Mouse (Mus musculus) hindbrain, embryonic 16.5 days (tissue): ENCODE results near the gene Tgfbrap1. TPM values are rescaled to one million over a fixed set of nuclear protein-coding genes. Genes with fewer than 3 reads are reported as not detected.

Source experiments
- ATAC-seq: fragments of 200-750 bp; cut with Nextera tagmentation; 2 replicates; pipeline ENCODE4 v1.8.0; 2017; ENCODE audit warnings: moderate TSS enrichment, moderate library complexity
- H3K27ac ChIP-seq: fragments of 300-500 bp; sonication (generic); 2 replicates; pipeline ENCODE4 v1.5.1; 2014; ENCODE audit warnings: low read depth, mild to moderate bottlenecking, control low read depth, low read length, moderate library complexity
- H3K27me3 ChIP-seq: fragments of 300-500 bp; sonication (generic); replicated peaks from 2 replicates; pipeline ENCODE4 v1.6.1; 2014; ENCODE audit warnings: low read length; ENCODE audit not compliant: control insufficient read depth, insufficient read depth
- H3K36me3 ChIP-seq: fragments of 300-500 bp; sonication (generic); 2 replicates; pipeline ENCODE4 v1.6.1; 2014; ENCODE audit warnings: mild to moderate bottlenecking, low read length, moderate library complexity, mixed read lengths; ENCODE audit not compliant: control insufficient read depth, insufficient read depth
- H3K4me1 ChIP-seq: fragments of 300-500 bp; sonication (generic); 2 replicates; pipeline ENCODE4 v1.6.1; 2014; ENCODE audit warnings: low read depth, low read length; ENCODE audit not compliant: control insufficient read depth, insufficient read depth
- H3K4me2 ChIP-seq: fragments of 300-500 bp; sonication (generic); 2 replicates; pipeline ENCODE4 v1.6.1; 2014; ENCODE audit warnings: mild to moderate bottlenecking, low read length, control low read depth, moderate library complexity
- H3K4me3 ChIP-seq: fragments of 300-500 bp; sonication (generic); 2 replicates; pipeline ENCODE4 v1.5.1; 2014; ENCODE audit warnings: mild to moderate bottlenecking, low read length, control low read depth, moderate library complexity
- H3K9ac ChIP-seq: fragments of 300-500 bp; sonication (generic); 2 replicates; pipeline ENCODE4 v1.6.1; 2014; ENCODE audit warnings: low read depth, mild to moderate bottlenecking, control low read depth, low read length, moderate library complexity
- H3K9me3 ChIP-seq: fragments of 300-500 bp; sonication (generic); 2 replicates; pipeline ENCODE4 v1.6.1; 2014; ENCODE audit warnings: mild to moderate bottlenecking, low read length, moderate library complexity; ENCODE audit not compliant: control insufficient read depth
- WGBS: fragments of 180-500 bp; shearing (Covaris S2); extraction: QIAGEN DNeasy Blood & Tissue Kit; methylation state at CpG from one replicate; pipeline ENCODE4 v1.1.7; 2014; 5-methylcytosine and 5-hydroxymethylcytosine counted together
- polyA plus RNA-seq: library from polyadenylated mRNA; unstranded; fragments of >200 nt; fragmentation: Nextera tagmentation; extraction: Ambion mirVana; gene quantifications from 2 replicates; pipeline ENCODE4 v1.2.1, GENCODE M21; 2015

Tgfbrap1 gene
- 15.6 and 17.4 TPM in 2 replicates for polyA plus RNA-seq

- Histone ChIP-seq H3K4me3 (peak within 1 kb of the TSS; percentile 93), H3K9me3 (no peaks in the 10 kb centered on the region), H3K4me1 (peaks cover 13% of the 10 kb centered on the region), H3K36me3 (no peaks in the 10 kb centered on the region), H3K27me3 (no peaks in the 10 kb centered on the region), H3K27ac (peak within 1 kb of the TSS; percentile 100), H3K9ac (peak within 1 kb of the TSS; percentile 99), H3K4me2 (peak within 1 kb of the TSS; percentile 90)
- WGBS = 1% methylated on average over 50 of the region's 57 CpGs
- peak; percentile 98 for ATAC-seq
Measured at GRCm38 (mm10) chr1:43098031-43098984, at the start of gene Tgfbrap1, which contains the start of gene AI597479. Gene Tgfbrap1, minus strand, starts transcription at chr1:43098637. Gene AI597479, plus strand, starts transcription at chr1:43098710.

GRCm38 (mm10) chr1:43147474-43147873, 49.0 kb upstream of the Tgfbrap1 start:
- WGBS = 72% methylated on average over 2 of the region's 2 CpGs

GRCm38 (mm10) chr1:43145388-43145787, 47.0 kb upstream of the Tgfbrap1 start:
- 89% methylated on average over 6 of the region's 6 CpGs for WGBS
- no peaks in the 10 kb centered on the region for H3K36me3 ChIP-seq
- no peak overlapping the region for H3K4me2 ChIP-seq
- H3K9ac ChIP-seq = no peak overlapping the region
- H3K4me1 ChIP-seq = no peaks in the 10 kb centered on the region
- H3K27me3 ChIP-seq = no peaks in the 10 kb centered on the region
- H3K9me3 ChIP-seq = no peaks in the 10 kb centered on the region
- ATAC-seq = no peak
- no peak overlapping the region for H3K4me3 ChIP-seq
- H3K27ac ChIP-seq = no peak overlapping the region

More at GRCm38 (mm10) chr1:43147474-43147873, 49.0 kb upstream of the Tgfbrap1 start:
- no peaks in the 10 kb centered on the region for H3K36me3 ChIP-seq
- H3K9me3 ChIP-seq = no peaks in the 10 kb centered on the region
- no peak overlapping the region for H3K9ac ChIP-seq
- H3K27ac ChIP-seq = no peak overlapping the region
- no peaks in the 10 kb centered on the region for H3K27me3 ChIP-seq
- no peak overlapping the region for H3K4me3 ChIP-seq
- ATAC-seq = no peak
- no peak overlapping the region for H3K4me2 ChIP-seq
- no peaks in the 10 kb centered on the region for H3K4me1 ChIP-seq

- no peaks in the 10 kb centered on the region for H3K36me3 ChIP-seq
- H3K27me3 ChIP-seq = no peaks in the 10 kb centered on the region
- H3K4me2 ChIP-seq = no peak overlapping the region
- no peak overlapping the region for H3K9ac ChIP-seq
- no peaks in the 10 kb centered on the region for H3K9me3 ChIP-seq
- ATAC-seq = no peak
- no peak overlapping the region for H3K27ac ChIP-seq
- no peak overlapping the region for H3K4me3 ChIP-seq
- H3K4me1 ChIP-seq = no peaks in the 10 kb centered on the region
- 85% methylated on average over 8 of the region's 8 CpGs for WGBS
Measured at GRCm38 (mm10) chr1:43144338-43144906, 46.0 kb upstream of the Tgfbrap1 start.

GRCm38 (mm10) chr1:43143791-43144190, 45.4 kb upstream of the Tgfbrap1 start:
- Histone ChIP-seq H3K27ac (no peak overlapping the region), H3K4me1 (no peaks in the 10 kb centered on the region), H3K9me3 (no peaks in the 10 kb centered on the region), H3K9ac (no peak overlapping the region), H3K4me2 (no peak overlapping the region), H3K4me3 (no peak overlapping the region), H3K36me3 (no peaks in the 10 kb centered on the region), H3K27me3 (no peaks in the 10 kb centered on the region)
- WGBS = 94% methylated on average over 4 of the region's 4 CpGs
- ATAC-seq = no peak

- peak; percentile 65; the same call in 1 of the 2 replicates for ATAC-seq
- 85% methylated on average over 4 of the region's 4 CpGs for WGBS
- H3K36me3 ChIP-seq = no peaks in the 10 kb centered on the region
- H3K4me2 ChIP-seq = no peak overlapping the region
- H3K4me1 ChIP-seq = no peaks in the 10 kb centered on the region
- H3K9me3 ChIP-seq = no peaks in the 10 kb centered on the region
- H3K27me3 ChIP-seq = no peaks in the 10 kb centered on the region
- no peak overlapping the region for H3K9ac ChIP-seq
- H3K4me3 ChIP-seq = no peak overlapping the region
- H3K27ac ChIP-seq = no peak overlapping the region
Measured at GRCm38 (mm10) chr1:43143284-43143683, 44.8 kb upstream of the Tgfbrap1 start.

GRCm38 (mm10) chr1:43142849-43143248, 44.4 kb upstream of the Tgfbrap1 start:
- H3K36me3 ChIP-seq = no peaks in the 10 kb centered on the region
- no peak overlapping the region for H3K4me2 ChIP-seq
- H3K9me3 ChIP-seq = no peaks in the 10 kb centered on the region
- no peak overlapping the region for H3K4me3 ChIP-seq
- H3K9ac ChIP-seq = no peak overlapping the region
- 79% methylated on average over 6 of the region's 6 CpGs for WGBS
- no peak overlapping the region for H3K27ac ChIP-seq
- no peak for ATAC-seq
- H3K27me3 ChIP-seq = no peaks in the 10 kb centered on the region
- H3K4me1 ChIP-seq = no peaks in the 10 kb centered on the region

GRCm38 (mm10) chr1:43141555-43141961, 43.1 kb upstream of the Tgfbrap1 start:
- H3K9ac ChIP-seq = no peak overlapping the region
- no peak overlapping the region for H3K27ac ChIP-seq
- H3K4me3 ChIP-seq = no peak overlapping the region
- H3K4me1 ChIP-seq = no peaks in the 10 kb centered on the region
- no peak for ATAC-seq
- no peak overlapping the region for H3K4me2 ChIP-seq
- no peaks in the 10 kb centered on the region for H3K27me3 ChIP-seq
- no peaks in the 10 kb centered on the region for H3K36me3 ChIP-seq
- WGBS = 64% methylated on average over 11 of the region's 11 CpGs
- no peaks in the 10 kb centered on the region for H3K9me3 ChIP-seq

- Histone ChIP-seq H3K9me3 (no peaks in the 10 kb centered on the region), H3K36me3 (no peaks in the 10 kb centered on the region), H3K27ac (no peak overlapping the region), H3K4me3 (no peak overlapping the region), H3K4me1 (no peaks in the 10 kb centered on the region), H3K4me2 (no peak overlapping the region), H3K27me3 (no peaks in the 10 kb centered on the region), H3K9ac (no peak overlapping the region)
- WGBS = 55% methylated on average over 8 of the region's 8 CpGs
- ATAC-seq = peak; percentile 88
Measured at GRCm38 (mm10) chr1:43139587-43140266, 41.3 kb upstream of the Tgfbrap1 start.
